Mouse (Mus musculus): ENCODE data around the gene Txndc12.

The Txndc12 gene

DNA sequence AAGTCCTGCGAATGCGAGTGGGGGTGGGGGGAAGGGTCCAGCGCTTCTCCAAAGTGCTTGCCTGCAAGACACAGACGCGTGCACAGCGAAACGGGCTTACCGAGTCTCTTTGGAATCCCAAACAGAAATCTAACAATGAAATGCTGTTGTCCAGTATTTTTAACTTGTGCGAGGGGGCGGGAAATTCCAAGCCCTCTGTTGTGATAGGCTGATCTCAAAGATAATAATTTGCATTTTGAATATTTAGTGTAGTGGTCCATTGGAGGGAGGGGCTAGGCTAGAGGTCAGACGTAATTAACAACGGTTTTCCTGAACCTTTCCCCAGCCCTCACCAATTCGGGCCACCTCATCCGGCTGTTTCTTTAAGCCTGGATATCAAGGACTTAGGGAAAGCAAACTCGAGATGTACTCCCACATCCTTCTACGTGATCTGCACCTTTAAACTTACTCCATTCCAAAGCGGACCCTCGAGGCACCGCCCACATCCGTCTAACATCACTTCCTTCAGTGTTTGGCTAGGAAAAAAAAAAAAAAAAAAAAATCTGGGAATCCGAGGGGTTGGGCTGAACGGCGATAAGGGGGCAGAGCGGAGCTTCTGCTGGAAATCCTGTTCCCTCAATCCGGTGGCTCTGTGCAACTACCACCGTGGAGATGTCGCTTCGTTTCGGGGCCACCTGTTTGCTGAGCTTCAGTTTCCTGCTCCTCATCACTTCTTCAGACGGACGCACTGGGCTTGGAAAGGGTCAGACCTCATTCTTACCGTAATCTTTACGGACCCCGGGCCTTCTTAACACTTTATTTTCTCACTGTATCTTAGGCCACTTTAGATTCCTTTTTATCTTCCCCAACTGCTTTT, at the start of gene Txndc12:
Gene Txndc12, plus strand, starts transcription at position 487 of the 856 bp plus-strand sequence.
- peak; percentile 84 for DNase-seq (ENCODE audit: low read depth)

GRCm38 (mm10) chr4:108789258-108789936, 45.0 kb upstream of the Txndc12 start:
- DNase-seq (ENCODE audit: low read depth): no peak

DNA sequence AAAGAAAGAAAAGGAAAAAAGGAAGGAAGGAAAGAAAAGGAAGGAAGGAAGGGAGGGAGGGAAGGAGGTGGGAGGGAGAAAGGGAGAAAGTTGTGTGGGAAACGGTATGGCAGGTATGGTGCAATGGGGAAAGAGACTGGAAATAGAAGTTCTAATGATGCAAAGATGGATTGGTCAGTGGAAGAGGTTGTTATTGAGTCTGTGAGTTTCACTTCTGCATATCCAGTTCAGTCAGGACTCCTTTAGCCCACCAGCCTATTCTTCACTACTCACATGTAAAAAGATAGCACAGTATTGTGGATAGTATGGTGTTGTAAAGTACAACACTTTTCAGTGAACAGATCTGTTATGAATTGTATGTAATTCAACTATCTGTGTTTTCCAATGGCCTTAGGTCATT, 43.9 kb upstream of the Txndc12 start:
- no peak for DNase-seq (ENCODE audit: low read depth)

DNA sequence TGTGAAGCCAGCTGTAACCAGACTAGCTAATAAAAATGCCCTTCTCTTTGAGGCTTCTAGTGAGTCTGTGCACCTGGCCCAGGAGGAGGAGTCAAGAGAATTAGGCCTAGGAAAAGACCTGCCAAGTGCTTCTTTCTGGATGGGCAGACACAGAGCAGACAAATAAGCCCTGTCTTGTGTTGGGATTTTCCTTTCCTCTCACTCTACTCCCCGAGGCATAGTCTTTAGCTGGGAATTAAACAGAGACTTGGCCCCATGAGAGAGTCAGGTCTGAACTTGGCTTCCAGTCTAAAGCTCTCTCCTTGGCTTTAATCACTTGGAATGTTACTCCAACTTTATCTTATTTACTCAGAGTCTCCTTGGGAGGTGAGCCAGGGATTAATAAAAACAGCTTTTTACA, 40.5 kb upstream of the Txndc12 start:
- DNase-seq (ENCODE audit: low read depth): no peak

DNA sequence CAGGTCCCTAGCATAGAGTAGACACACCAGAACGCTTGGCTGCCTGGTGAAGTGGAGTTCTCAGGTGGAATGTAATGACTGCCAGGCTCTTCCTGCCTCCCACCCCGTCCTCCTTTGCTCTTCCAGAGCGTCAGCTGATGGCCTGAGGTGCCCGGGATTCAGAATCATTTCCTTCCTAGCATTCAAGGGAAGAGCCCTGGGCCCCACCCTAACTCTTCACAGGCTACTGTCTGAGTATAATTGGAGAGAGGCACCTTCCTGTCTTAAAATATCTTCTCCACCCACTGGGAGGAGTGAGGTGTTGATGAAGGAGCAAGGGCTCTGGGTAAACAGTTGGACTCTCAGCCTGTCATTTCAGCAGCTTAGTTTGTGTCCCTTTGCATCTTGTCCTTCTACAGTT, 37.7 kb upstream of the Txndc12 start:
- no peak for DNase-seq (ENCODE audit: low read depth)

DNA sequence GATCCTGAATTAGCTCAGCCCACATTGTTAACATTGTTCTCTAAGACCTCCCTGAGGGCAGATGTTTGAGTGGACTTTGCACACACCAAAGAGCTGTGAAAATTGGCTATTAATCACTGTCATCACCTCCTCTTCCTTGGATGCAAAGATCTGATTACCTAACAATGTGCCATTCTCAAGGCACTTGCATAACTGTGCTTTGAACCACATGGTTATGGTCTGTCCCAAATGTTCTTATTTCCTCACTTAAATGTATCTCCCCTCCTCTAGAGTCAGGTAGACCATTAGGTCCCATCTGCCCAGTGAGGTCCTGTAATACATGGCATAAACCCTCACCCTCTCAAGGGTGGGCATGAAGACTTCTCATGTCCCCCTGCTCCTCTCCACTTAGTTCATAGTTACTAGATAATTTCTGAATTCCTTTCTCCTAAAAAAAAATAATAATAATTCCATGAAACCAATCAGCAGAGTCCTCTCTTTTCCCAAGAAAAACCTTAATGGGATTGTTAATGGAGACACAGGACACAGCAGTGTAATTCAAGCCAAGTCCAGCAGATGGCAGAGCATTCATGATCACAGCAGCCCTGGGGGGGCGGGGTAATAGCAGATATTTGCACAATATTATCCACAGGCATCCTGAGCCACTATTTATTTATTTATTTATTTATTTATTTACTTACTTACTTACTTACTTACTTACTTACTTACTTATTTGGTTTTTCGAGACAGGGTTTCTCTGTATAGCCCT, 36.1 kb upstream of the Txndc12 start:
- DNase-seq (ENCODE audit: low read depth): no peak

DNA sequence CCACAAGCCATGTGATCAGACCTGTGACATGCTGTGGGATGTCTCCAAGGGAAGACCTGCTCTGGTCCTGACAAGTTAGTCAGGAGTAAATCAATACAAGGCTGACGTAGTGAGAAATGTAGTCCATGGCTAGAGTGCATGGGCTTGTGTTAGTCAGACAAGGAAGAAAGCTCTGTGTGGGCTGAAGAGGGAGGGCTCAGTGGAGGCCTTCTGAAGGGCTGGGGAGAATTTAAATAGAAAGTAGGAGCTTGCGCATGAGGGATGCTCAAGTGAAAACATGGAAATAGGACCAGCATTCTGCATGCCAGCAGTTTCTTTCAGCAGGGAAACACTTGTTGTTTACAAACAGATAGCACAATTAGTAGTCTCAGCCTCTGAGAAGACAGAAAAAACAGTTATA, 30.9 kb upstream of the Txndc12 start:
- no peak for DNase-seq (ENCODE audit: low read depth)

GRCm38 (mm10) chr4:108811142-108811541, 23.3 kb upstream of the Txndc12 start:
- DNase-seq (ENCODE audit: low read depth): no peak

DNA sequence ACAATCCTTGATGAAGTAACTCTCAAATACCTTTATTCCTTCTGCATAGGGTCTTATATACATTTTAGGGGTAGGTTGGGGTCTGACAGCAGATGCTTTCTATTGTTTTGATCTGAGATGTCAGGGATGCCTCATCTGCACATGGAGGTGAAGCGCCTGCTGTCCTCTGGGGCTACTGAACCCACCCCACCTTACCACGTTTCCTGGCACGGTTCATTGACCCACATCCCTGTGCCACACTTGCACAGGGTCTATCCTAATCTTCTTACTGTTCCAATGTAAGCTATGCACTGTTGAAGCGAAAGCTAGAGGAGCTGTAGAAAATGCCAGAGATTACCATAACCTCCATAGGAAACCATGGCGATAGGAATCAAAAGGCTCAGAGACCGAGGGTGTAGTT, 22.9 kb upstream of the Txndc12 start:
- no peak for DNase-seq (ENCODE audit: low read depth)

- no peak for DNase-seq (ENCODE audit: low read depth)
Measured at GRCm38 (mm10) chr4:108825677-108826076, 8.7 kb upstream of the Txndc12 start.

DNA sequence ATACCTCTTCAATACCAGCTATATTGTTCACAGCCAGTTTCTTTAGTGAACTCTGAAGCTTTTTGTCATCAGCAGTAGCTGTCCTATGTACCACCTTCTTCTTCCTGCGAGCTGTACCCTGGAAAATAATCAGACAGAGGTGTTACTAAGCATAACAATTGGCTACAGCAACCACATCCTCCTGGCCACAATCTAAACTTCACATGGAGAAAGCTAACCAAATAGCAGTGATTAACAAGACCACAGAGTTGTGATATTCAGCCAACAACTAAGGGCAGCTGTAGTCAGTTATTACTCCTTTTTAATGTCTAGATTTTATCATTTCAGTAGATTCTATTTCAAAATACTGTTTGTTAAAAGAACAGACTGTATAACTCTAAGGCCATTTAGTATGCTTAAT, 8.3 kb upstream of the Txndc12 start:
- no peak for DNase-seq (ENCODE audit: low read depth)

GRCm38 (mm10) chr4:108826643-108827042, 7.8 kb upstream of the Txndc12 start:
- DNase-seq (ENCODE audit: low read depth): no peak

GRCm38 (mm10) chr4:108830698-108831097, 3.7 kb upstream of the Txndc12 start:
- DNase-seq (ENCODE audit: low read depth): no peak

- peak; percentile 81 for DNase-seq (ENCODE audit: low read depth)
Measured at GRCm38 (mm10) chr4:108832916-108833827, 1.2 kb upstream of the Txndc12 start, which contains the start of gene Btf3l4. Gene Btf3l4, minus strand, starts transcription at chr4:108833614.

- no peak for DNase-seq (ENCODE audit: low read depth)
Measured at GRCm38 (mm10) chr4:108833828-108834114, 630 bp upstream of the Txndc12 start.

DNA sequence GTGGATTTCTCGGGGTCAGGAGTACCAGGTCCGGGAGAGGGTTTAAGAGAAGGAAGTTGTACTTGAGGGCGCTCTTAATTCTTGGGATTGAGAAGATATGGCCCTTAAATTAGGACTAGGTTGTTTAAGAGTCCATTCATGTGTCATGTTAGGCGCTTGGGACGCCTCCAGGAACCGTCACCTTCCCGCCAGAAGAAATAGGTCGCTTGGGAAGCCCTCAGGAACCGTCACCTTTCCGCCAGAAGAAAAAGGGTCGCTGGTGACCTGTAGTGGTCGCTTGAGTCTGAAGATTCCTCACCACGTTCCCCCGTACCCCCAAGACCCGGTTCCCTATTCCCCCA, 540 bp downstream of the Txndc12 start:
- DNase-seq (ENCODE audit: low read depth): no peak

DNA sequence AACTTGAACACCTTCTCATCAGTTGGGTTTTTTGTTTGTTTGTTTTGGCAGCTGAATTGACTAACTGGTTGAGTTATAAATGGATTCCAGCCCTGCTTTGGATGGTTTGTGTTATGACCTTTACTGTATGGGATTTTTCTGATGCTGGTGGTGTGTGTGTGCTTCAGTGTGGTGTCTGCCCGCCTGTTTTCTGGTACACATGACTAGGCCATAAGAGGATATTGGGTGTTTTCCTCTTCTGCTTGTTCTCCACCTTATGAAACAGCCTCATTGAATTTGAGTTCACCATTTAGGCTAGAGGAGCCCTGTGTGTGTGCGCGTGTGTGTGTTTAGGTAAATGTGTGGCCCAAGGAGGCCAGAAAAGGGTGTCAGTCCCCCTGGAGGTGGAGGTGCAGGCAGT, 1.1 kb downstream of the Txndc12 start:
- no peak for DNase-seq (ENCODE audit: low read depth)

GRCm38 (mm10) chr4:108838031-108838430, 3.6 kb downstream of the Txndc12 start:
- DNase-seq (ENCODE audit: low read depth): no peak

DNA sequence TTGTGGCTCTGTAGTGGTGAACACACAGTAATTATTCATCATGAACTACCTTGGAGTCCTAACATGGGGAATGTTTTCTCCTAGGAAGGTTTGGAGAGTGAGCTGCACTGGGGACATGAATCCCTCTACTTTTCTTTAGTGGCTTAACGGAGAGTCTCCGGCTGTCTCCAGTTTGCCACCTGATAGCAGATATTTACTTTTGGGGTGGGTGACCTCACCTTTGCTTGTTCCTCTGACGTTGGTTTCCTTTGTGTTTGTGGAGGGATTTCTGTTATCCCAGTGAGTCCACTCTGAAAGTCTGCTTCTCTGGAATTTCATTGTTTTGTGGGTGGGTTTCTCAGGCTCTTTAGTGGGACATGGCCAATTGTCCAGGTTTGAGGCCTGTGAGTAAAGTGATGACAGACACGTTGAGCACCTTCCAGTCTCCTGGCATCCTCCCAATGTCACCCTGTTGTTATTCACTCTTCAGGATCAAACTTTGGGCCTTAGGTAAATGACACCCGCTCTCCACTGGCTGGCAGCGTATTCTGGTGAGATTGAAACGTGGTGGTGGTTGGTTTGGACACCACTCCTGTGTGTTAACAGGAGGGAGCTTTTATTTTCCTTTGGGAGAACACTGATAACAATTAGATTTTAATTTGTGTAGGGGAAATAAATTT, 7.6 kb downstream of the Txndc12 start:
- no peak for DNase-seq (ENCODE audit: low read depth)

DNA sequence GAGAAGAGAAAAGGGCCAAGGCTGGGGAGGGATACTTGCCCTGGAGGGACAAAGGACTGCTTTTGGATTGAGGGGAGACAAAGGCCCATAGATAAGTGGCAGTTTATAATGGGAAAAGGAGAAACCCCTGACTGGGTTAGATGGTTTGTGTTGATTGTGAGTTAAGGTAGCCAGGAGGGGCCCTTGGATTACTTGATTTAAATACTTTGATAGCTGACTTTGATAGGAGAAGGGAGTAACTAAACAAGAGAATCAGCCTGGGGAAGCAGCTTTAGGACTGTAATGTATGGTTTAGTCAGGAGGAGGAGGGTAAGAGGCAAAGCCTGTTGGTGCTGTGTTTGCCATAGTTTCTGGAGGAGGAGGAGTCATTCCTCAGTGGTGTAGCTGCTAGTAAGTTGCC, 8.9 kb downstream of the Txndc12 start:
- DNase-seq (ENCODE audit: low read depth): no peak

DNA sequence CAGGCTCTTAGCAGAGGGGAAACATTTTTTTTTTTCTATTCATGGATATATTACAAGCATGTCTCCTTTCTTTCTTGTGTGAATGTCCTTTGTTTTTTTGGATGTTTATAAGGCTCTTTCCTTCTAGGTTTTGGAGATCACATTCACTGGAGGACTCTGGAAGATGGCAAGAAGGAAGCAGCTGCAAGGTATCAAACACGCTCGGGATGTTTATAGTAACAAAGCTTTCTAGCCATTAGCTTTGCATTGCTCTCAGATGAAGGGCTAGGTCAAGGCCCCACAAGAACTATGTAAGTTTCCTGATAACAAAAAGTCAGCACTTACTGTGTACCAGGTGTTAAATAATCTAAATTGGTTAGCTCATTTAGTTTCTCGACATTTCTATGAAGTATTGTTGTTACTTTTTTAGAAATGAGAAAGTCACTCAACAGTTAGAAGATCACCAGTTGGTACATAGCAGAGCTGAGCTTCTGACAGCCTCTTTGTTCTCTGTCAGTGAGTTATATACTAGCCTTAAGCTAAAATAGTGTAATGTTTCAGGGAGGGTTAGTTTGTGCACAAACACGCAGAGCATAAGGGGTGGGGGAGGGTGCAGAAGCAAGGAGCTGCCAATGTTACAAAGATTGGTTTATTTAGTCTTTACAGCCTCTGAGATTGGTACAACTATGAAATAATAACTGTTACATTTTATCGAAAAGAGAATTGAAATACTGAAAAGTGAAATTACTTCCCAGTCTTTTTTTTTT, 11.6 kb downstream of the Txndc12 start:
- DNase-seq (ENCODE audit: low read depth): no peak

Measured in c-Kit-positive CD71-negative TER-119-negative erythroid progenitor cells, embryonic 14.5 days (primary cell).